Mouse (Mus musculus) hindbrain, embryonic 15.5 days (tissue): ENCODE data around the gene Otulin. TPM values are rescaled to one million over a fixed set of nuclear protein-coding genes. Genes with fewer than 3 reads are reported as not detected.

Experiments used
- ATAC-seq: fragments of 200-750 bp; cut with Nextera tagmentation; 2 replicates; pipeline ENCODE4 v1.8.0; 2017; ENCODE audit warnings: low read depth, moderate number of reproducible peaks, moderate TSS enrichment; ENCODE audit not compliant: low FRiP score
- H3K27ac ChIP-seq: fragments of 300-500 bp; sonication (generic); replicated peaks from 2 replicates; pipeline ENCODE4 v1.5.1; 2015; ENCODE audit warnings: mild to moderate bottlenecking, inconsistent platforms
- H3K27me3 ChIP-seq: fragments of 300-500 bp; sonication (generic); 2 replicates; pipeline ENCODE4 v1.6.1; 2015; ENCODE audit warnings: control low read depth, inconsistent platforms
- H3K36me3 ChIP-seq: fragments of 300-500 bp; sonication (generic); 2 replicates; pipeline ENCODE4 v1.6.1; 2015; ENCODE audit warnings: control low read depth, inconsistent platforms
- H3K4me1 ChIP-seq: fragments of 300-500 bp; sonication (generic); replicated peaks from 2 replicates; pipeline ENCODE4 v1.6.1; 2015; ENCODE audit warnings: control low read depth, inconsistent platforms
- H3K4me2 ChIP-seq: fragments of 300-500 bp; sonication (generic); 2 replicates; pipeline ENCODE4 v1.6.1; 2015; ENCODE audit warnings: moderate library complexity, mild to moderate bottlenecking, inconsistent platforms
- H3K4me3 ChIP-seq: fragments of 300-500 bp; sonication (generic); 2 replicates; pipeline ENCODE4 v1.5.1; 2015; ENCODE audit warnings: mild to moderate bottlenecking, inconsistent platforms
- H3K9ac ChIP-seq: fragments of 300-500 bp; sonication (generic); 2 replicates; pipeline ENCODE4 v1.6.1; 2015; ENCODE audit warnings: inconsistent platforms
- H3K9me3 ChIP-seq: fragments of 300-500 bp; sonication (generic); 2 replicates; pipeline ENCODE4 v1.6.1; 2016; ENCODE audit warnings: control low read depth, inconsistent platforms
- WGBS: fragments of 180-500 bp; shearing (Covaris S2); methylation state at CpG from one replicate; pipeline ENCODE4 v1.1.7; 2015; 5-methylcytosine and 5-hydroxymethylcytosine counted together
- polyA plus RNA-seq: library from polyadenylated mRNA; unstranded; fragments of >200 nt; fragmentation: Nextera tagmentation; extraction: Ambion mirVana; gene quantifications from 2 replicates; pipeline ENCODE4 v1.2.1, GENCODE M21; 2015

Gene Otulin
- polyA plus RNA-seq, 1 experiment from 2014 or later = 23.5 TPM

GRCm38 (mm10) chr15:27668557-27668956 lies 38.1 kb upstream of the Otulin start:
- Histone ChIP-seq H3K4me2 (no peak overlapping the region), H3K36me3 (no peaks in the 10 kb centered on the region), H3K4me3 (no peak overlapping the region), H3K9ac (no peak overlapping the region), H3K4me1 (peaks cover 5% of the 10 kb centered on the region; the same call in 1 of the 2 replicates), H3K27me3 (no peaks in the 10 kb centered on the region), H3K27ac (no peak overlapping the region), H3K9me3 (no peaks in the 10 kb centered on the region)
- no peak for ATAC-seq
- 94% methylated on average over 7 of the region's 7 CpGs for WGBS

GRCm38 (mm10) chr15:27668001-27668461 lies 37.5 kb upstream of the Otulin start:
- Histone ChIP-seq H3K27ac (no peak overlapping the region), H3K4me2 (no peak overlapping the region), H3K9me3 (no peaks in the 10 kb centered on the region), H3K4me3 (no peak overlapping the region), H3K36me3 (no peaks in the 10 kb centered on the region), H3K4me1 (peaks cover 5% of the 10 kb centered on the region; the same call in 1 of the 2 replicates), H3K27me3 (no peaks in the 10 kb centered on the region), H3K9ac (no peak overlapping the region)
- WGBS = 83% methylated on average over 9 of the region's 9 CpGs
- no peak for ATAC-seq

- Histone ChIP-seq H3K9ac (no peak overlapping the region), H3K4me3 (no peak overlapping the region), H3K4me1 (peaks cover 5% of the 10 kb centered on the region; the same call in 1 of the 2 replicates), H3K27ac (no peak overlapping the region), H3K27me3 (no peaks in the 10 kb centered on the region), H3K4me2 (no peak overlapping the region), H3K9me3 (no peaks in the 10 kb centered on the region), H3K36me3 (no peaks in the 10 kb centered on the region)
- 84% methylated on average over 9 of the region's 9 CpGs for WGBS
- ATAC-seq = no peak
Measured at GRCm38 (mm10) chr15:27666911-27667539, 36.5 kb upstream of the Otulin start.

- no peak overlapping the region for H3K9ac ChIP-seq
- peak overlapping the region; percentile 26 for H3K4me3 ChIP-seq
- no peaks in the 10 kb centered on the region for H3K9me3 ChIP-seq
- no peak overlapping the region for H3K27ac ChIP-seq
- H3K4me2 ChIP-seq = peak overlapping the region; percentile 48
- no peaks in the 10 kb centered on the region for H3K36me3 ChIP-seq
- ATAC-seq = peak; percentile 54
- 28% methylated on average over 21 of the region's 21 CpGs for WGBS
- H3K27me3 ChIP-seq = no peaks in the 10 kb centered on the region
- H3K4me1 ChIP-seq = peaks cover 5% of the 10 kb centered on the region; the same call in 1 of the 2 replicates
Measured at GRCm38 (mm10) chr15:27665392-27665911, 35.0 kb upstream of the Otulin start.

GRCm38 (mm10) chr15:27664126-27664525 lies 33.6 kb upstream of the Otulin start:
- peaks cover 5% of the 10 kb centered on the region; the same call in 1 of the 2 replicates for H3K4me1 ChIP-seq
- H3K4me2 ChIP-seq = no peak overlapping the region
- no peak overlapping the region for H3K27ac ChIP-seq
- no peak for ATAC-seq
- H3K9me3 ChIP-seq = no peaks in the 10 kb centered on the region
- 89% methylated on average over 9 of the region's 9 CpGs for WGBS
- no peak overlapping the region for H3K9ac ChIP-seq
- H3K36me3 ChIP-seq = no peaks in the 10 kb centered on the region
- H3K4me3 ChIP-seq = no peak overlapping the region
- no peaks in the 10 kb centered on the region for H3K27me3 ChIP-seq

GRCm38 (mm10) chr15:27662699-27663098 lies 32.2 kb upstream of the Otulin start:
- no peak for ATAC-seq
- Histone ChIP-seq H3K9ac (no peak overlapping the region), H3K4me2 (no peak overlapping the region), H3K9me3 (no peaks in the 10 kb centered on the region), H3K4me1 (peaks cover 5% of the 10 kb centered on the region; the same call in 1 of the 2 replicates), H3K36me3 (no peaks in the 10 kb centered on the region), H3K4me3 (no peak overlapping the region), H3K27me3 (no peaks in the 10 kb centered on the region), H3K27ac (no peak overlapping the region)
- WGBS = 70% methylated on average over 1 of the region's 1 CpGs

- no peak overlapping the region for H3K27ac ChIP-seq
- ATAC-seq = no peak
- no peak overlapping the region for H3K4me2 ChIP-seq
- WGBS = 87% methylated on average over 6 of the region's 6 CpGs
- no peak overlapping the region for H3K9ac ChIP-seq
- H3K4me3 ChIP-seq = no peak overlapping the region
- H3K27me3 ChIP-seq = no peaks in the 10 kb centered on the region
- peaks cover 5% of the 10 kb centered on the region; the same call in 1 of the 2 replicates for H3K4me1 ChIP-seq
- H3K36me3 ChIP-seq = no peaks in the 10 kb centered on the region
- no peaks in the 10 kb centered on the region for H3K9me3 ChIP-seq
Measured at GRCm38 (mm10) chr15:27661696-27662095, 31.2 kb upstream of the Otulin start.

- no peak overlapping the region for H3K4me2 ChIP-seq
- H3K9me3 ChIP-seq = no peaks in the 10 kb centered on the region
- ATAC-seq = peak; percentile 81; the same call in 1 of the 2 replicates
- no peak overlapping the region for H3K27ac ChIP-seq
- no peaks in the 10 kb centered on the region for H3K36me3 ChIP-seq
- H3K9ac ChIP-seq = no peak overlapping the region
- no peaks in the 10 kb centered on the region for H3K27me3 ChIP-seq
- no peaks in the 10 kb centered on the region for H3K4me1 ChIP-seq
- H3K4me3 ChIP-seq = no peak overlapping the region
- WGBS = 42% methylated on average over 17 of the region's 17 CpGs
Measured at GRCm38 (mm10) chr15:27659592-27660244, 29.2 kb upstream of the Otulin start.

GRCm38 (mm10) chr15:27659143-27659542 lies 28.6 kb upstream of the Otulin start:
- no peak for ATAC-seq
- no peak overlapping the region for H3K4me3 ChIP-seq
- 82% methylated on average over 5 of the region's 5 CpGs for WGBS
- no peak overlapping the region for H3K27ac ChIP-seq
- no peaks in the 10 kb centered on the region for H3K4me1 ChIP-seq
- H3K4me2 ChIP-seq = no peak overlapping the region
- no peaks in the 10 kb centered on the region for H3K9me3 ChIP-seq
- no peaks in the 10 kb centered on the region for H3K36me3 ChIP-seq
- H3K27me3 ChIP-seq = no peaks in the 10 kb centered on the region
- no peak overlapping the region for H3K9ac ChIP-seq

- WGBS = 96% methylated on average over 4 of the region's 4 CpGs
- ATAC-seq = no peak
- Histone ChIP-seq H3K36me3 (no peaks in the 10 kb centered on the region), H3K4me3 (no peak overlapping the region), H3K4me1 (no peaks in the 10 kb centered on the region), H3K9ac (no peak overlapping the region), H3K4me2 (no peak overlapping the region), H3K9me3 (no peaks in the 10 kb centered on the region), H3K27ac (no peak overlapping the region), H3K27me3 (no peaks in the 10 kb centered on the region)
Measured at GRCm38 (mm10) chr15:27658356-27658755, 27.9 kb upstream of the Otulin start.

- H3K36me3 ChIP-seq = no peaks in the 10 kb centered on the region
- 96% methylated on average over 10 of the region's 10 CpGs for WGBS
- no peak overlapping the region for H3K4me2 ChIP-seq
- no peak overlapping the region for H3K9ac ChIP-seq
- no peaks in the 10 kb centered on the region for H3K4me1 ChIP-seq
- H3K4me3 ChIP-seq = no peak overlapping the region
- H3K9me3 ChIP-seq = no peaks in the 10 kb centered on the region
- no peaks in the 10 kb centered on the region for H3K27me3 ChIP-seq
- H3K27ac ChIP-seq = no peak overlapping the region
- ATAC-seq = no peak
Measured at GRCm38 (mm10) chr15:27657866-27658265, 27.4 kb upstream of the Otulin start.

GRCm38 (mm10) chr15:27656626-27657025 lies 26.1 kb upstream of the Otulin start:
- Histone ChIP-seq H3K4me1 (no peaks in the 10 kb centered on the region), H3K27me3 (no peaks in the 10 kb centered on the region), H3K9ac (no peak overlapping the region), H3K4me2 (no peak overlapping the region), H3K36me3 (no peaks in the 10 kb centered on the region), H3K27ac (no peak overlapping the region), H3K9me3 (no peaks in the 10 kb centered on the region), H3K4me3 (no peak overlapping the region)
- WGBS = 83% methylated on average over 9 of the region's 9 CpGs
- no peak for ATAC-seq
